Mouse (Mus musculus): ENCODE results near the gene 4932438H23Rik.
A peak's percentile ranks its signal among the peaks of the same experiment; 100 is the strongest.

The 4932438H23Rik gene

GRCm38 (mm10) chr16:91095022-91095421, at the start of gene 4932438H23Rik:
4932438H23Rik (minus strand) TSS chr16:91095122.
- DNase-seq: no peak

- DNase-seq: no peak
These were observed 46.2 kb upstream of the 4932438H23Rik start for GRCm38 (mm10) chr16:91140991-91141630.

- no peak for DNase-seq
These were observed 45.5 kb upstream of the 4932438H23Rik start for GRCm38 (mm10) chr16:91140457-91140856.

- DNase-seq: no peak
These were observed 45.1 kb upstream of the 4932438H23Rik start for GRCm38 (mm10) chr16:91140056-91140455.

- DNase-seq: no peak
These were observed 44.6 kb upstream of the 4932438H23Rik start for GRCm38 (mm10) chr16:91139481-91139880.

GRCm38 (mm10) chr16:91138736-91139135, 43.8 kb upstream of the 4932438H23Rik start:
- no peak for DNase-seq

GRCm38 (mm10) chr16:91138151-91138550, 43.2 kb upstream of the 4932438H23Rik start:
- no peak for DNase-seq

- DNase-seq: no peak
These were observed 41.7 kb upstream of the 4932438H23Rik start for GRCm38 (mm10) chr16:91136607-91137006.

- DNase-seq: no peak
These were observed 35.0 kb upstream of the 4932438H23Rik start for GRCm38 (mm10) chr16:91129916-91130315.

GRCm38 (mm10) chr16:91128431-91128830, 33.5 kb upstream of the 4932438H23Rik start:
- DNase-seq: no peak

GRCm38 (mm10) chr16:91126734-91127524, 32.0 kb upstream of the 4932438H23Rik start:
- DNase-seq: no peak

GRCm38 (mm10) chr16:91124256-91124655, 29.3 kb upstream of the 4932438H23Rik start:
- no peak for DNase-seq

- no peak for DNase-seq
These were observed 28.9 kb upstream of the 4932438H23Rik start for GRCm38 (mm10) chr16:91123821-91124220.

GRCm38 (mm10) chr16:91119879-91120278, 25.0 kb upstream of the 4932438H23Rik start:
- no peak for DNase-seq

GRCm38 (mm10) chr16:91116696-91117095, 21.8 kb upstream of the 4932438H23Rik start:
- DNase-seq: no peak

GRCm38 (mm10) chr16:91116006-91116405, 21.1 kb upstream of the 4932438H23Rik start:
- DNase-seq: no peak

GRCm38 (mm10) chr16:91110999-91111535, 16.1 kb upstream of the 4932438H23Rik start:
- peak; percentile 23 for DNase-seq

- no peak for DNase-seq
These were observed 12.7 kb upstream of the 4932438H23Rik start for GRCm38 (mm10) chr16:91107608-91108007.

GRCm38 (mm10) chr16:91105481-91106051, 10.6 kb upstream of the 4932438H23Rik start:
- peak; percentile 19 for DNase-seq

GRCm38 (mm10) chr16:91104821-91105480, 10.0 kb upstream of the 4932438H23Rik start:
- peak; percentile 33 for DNase-seq

- DNase-seq: peak; percentile 74
These were observed 8.5 kb upstream of the 4932438H23Rik start for GRCm38 (mm10) chr16:91103386-91103785.

- no peak for DNase-seq
These were observed 5.6 kb upstream of the 4932438H23Rik start for GRCm38 (mm10) chr16:91100484-91100883.

Measured in thymus, postnatal 25 days (tissue).